Mouse (Mus musculus): ENCODE data around the gene 1700012B07Rik. TPM values are rescaled to one million over a fixed set of nuclear protein-coding genes. Genes with fewer than 3 reads are reported as not detected.

Gene 1700012B07Rik
- polyA plus RNA-seq, 1 experiment from 2014 or later: not detected

- no peak overlapping the region for H3K4me3 ChIP-seq (ENCODE audit: low read depth, low read length)
- H3K4me1 ChIP-seq (replicated peaks; ENCODE audit: control insufficient read depth, insufficient read depth): no peaks in the 10 kb centered on the region
- no peak overlapping the region for H3K4me2 ChIP-seq (replicated peaks; ENCODE audit: low read depth)
- DNase-seq (ENCODE audit: low spot score) (peak; percentile 36), ATAC-seq (ENCODE audit: low FRiP score, low TSS enrichment) (no peak)
- H3K27me3 ChIP-seq (ENCODE audit: control insufficient read depth, insufficient read depth, low read length): no peaks in the 10 kb centered on the region
- no peaks in the 10 kb centered on the region for H3K36me3 ChIP-seq (ENCODE audit: control insufficient read depth, insufficient read depth, low read length)
- no peak overlapping the region for H3K9ac ChIP-seq (ENCODE audit: low read length)
- TF ChIP-seq EP300 (optimal IDR thresholded peaks at IDR 0.05) (no peak), CTCF (IDR thresholded peaks at IDR 0.05; ENCODE audit: low read depth) (no peak)
- no peak overlapping the region for H3K27ac ChIP-seq (replicated peaks)
- 36% methylated on average over 7 of the region's 7 CpGs for WGBS
- H3K9me3 ChIP-seq (ENCODE audit: control insufficient read depth, low read length): no peaks in the 10 kb centered on the region
Measured at GRCm38 (mm10) chr11:109846343-109846742, 18.5 kb upstream of the 1700012B07Rik start.

GRCm38 (mm10) chr11:109845601-109846000 lies 17.8 kb upstream of the 1700012B07Rik start:
- Histone ChIP-seq H3K9ac (ENCODE audit: low read length) (no peak overlapping the region), H3K4me3 (ENCODE audit: low read depth, low read length) (no peak overlapping the region), H3K4me2 (replicated peaks; ENCODE audit: low read depth) (no peak overlapping the region), H3K9me3 (ENCODE audit: control insufficient read depth, low read length) (no peaks in the 10 kb centered on the region), H3K4me1 (replicated peaks; ENCODE audit: control insufficient read depth, insufficient read depth) (no peaks in the 10 kb centered on the region), H3K36me3 (ENCODE audit: control insufficient read depth, insufficient read depth, low read length) (no peaks in the 10 kb centered on the region), H3K27ac (replicated peaks) (no peak overlapping the region), H3K27me3 (ENCODE audit: control insufficient read depth, insufficient read depth, low read length) (no peaks in the 10 kb centered on the region)
- TF ChIP-seq EP300 (optimal IDR thresholded peaks at IDR 0.05): no peak
- TF ChIP-seq CTCF (IDR thresholded peaks at IDR 0.05; ENCODE audit: low read depth): no peak
- ATAC-seq (ENCODE audit: low FRiP score, low TSS enrichment): no peak
- 56% methylated on average over 4 of the region's 4 CpGs for WGBS
- no peak for DNase-seq (ENCODE audit: low spot score)

DNA sequence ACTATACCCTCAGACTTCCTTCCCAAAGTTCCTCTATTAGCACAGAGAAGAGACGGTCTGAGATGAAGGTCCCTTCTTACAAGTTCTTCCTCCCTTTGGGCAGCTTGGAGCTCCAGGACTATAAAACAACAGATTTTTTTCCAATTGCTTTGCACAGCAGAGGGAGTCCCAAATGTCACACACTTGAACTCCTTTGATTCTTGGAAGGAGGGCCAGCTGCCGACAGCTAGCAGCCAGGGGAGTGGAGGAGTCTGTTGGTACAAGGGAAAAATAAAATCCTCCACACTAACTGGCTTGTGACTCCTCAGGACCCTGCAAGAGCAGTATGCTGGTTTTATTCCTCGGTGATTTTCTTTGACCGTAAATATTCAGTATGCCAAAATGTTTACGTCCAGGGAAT lies 16.6 kb upstream of the 1700012B07Rik start:
- no peak overlapping the region for H3K4me3 ChIP-seq (ENCODE audit: low read depth, low read length)
- WGBS: 65% methylated on average over 5 of the region's 5 CpGs
- DNase-seq (ENCODE audit: low spot score) (no peak), ATAC-seq (ENCODE audit: low FRiP score, low TSS enrichment) (no peak)
- no peak overlapping the region for H3K27ac ChIP-seq (replicated peaks)
- TF ChIP-seq EP300 (optimal IDR thresholded peaks at IDR 0.05): no peak
- TF ChIP-seq CTCF (IDR thresholded peaks at IDR 0.05; ENCODE audit: low read depth): no peak
- H3K4me1 ChIP-seq (replicated peaks; ENCODE audit: control insufficient read depth, insufficient read depth): no peaks in the 10 kb centered on the region
- H3K4me2 ChIP-seq (replicated peaks; ENCODE audit: low read depth): no peak overlapping the region
- H3K36me3 ChIP-seq (ENCODE audit: control insufficient read depth, insufficient read depth, low read length): no peaks in the 10 kb centered on the region
- no peak overlapping the region for H3K9ac ChIP-seq (ENCODE audit: low read length)
- no peaks in the 10 kb centered on the region for H3K27me3 ChIP-seq (ENCODE audit: control insufficient read depth, insufficient read depth, low read length)
- no peaks in the 10 kb centered on the region for H3K9me3 ChIP-seq (ENCODE audit: control insufficient read depth, low read length)

GRCm38 (mm10) chr11:109830368-109830767 lies 2.5 kb upstream of the 1700012B07Rik start:
- H3K36me3 ChIP-seq (ENCODE audit: control insufficient read depth, insufficient read depth, low read length): no peaks in the 10 kb centered on the region
- no peak overlapping the region for H3K27ac ChIP-seq (replicated peaks)
- DNase-seq (ENCODE audit: low spot score): no peak
- H3K9ac ChIP-seq (ENCODE audit: low read length): no peak overlapping the region
- no peak overlapping the region for H3K4me3 ChIP-seq (ENCODE audit: low read depth, low read length)
- TF ChIP-seq CTCF (IDR thresholded peaks at IDR 0.05; ENCODE audit: low read depth): no peak
- H3K4me1 ChIP-seq (replicated peaks; ENCODE audit: control insufficient read depth, insufficient read depth): no peaks in the 10 kb centered on the region
- no peak overlapping the region for H3K4me2 ChIP-seq (replicated peaks; ENCODE audit: low read depth)
- WGBS: 49% methylated on average over 5 of the region's 5 CpGs
- no peaks in the 10 kb centered on the region for H3K27me3 ChIP-seq (ENCODE audit: control insufficient read depth, insufficient read depth, low read length)
- no peak for ATAC-seq (ENCODE audit: low FRiP score, low TSS enrichment)
- no peaks in the 10 kb centered on the region for H3K9me3 ChIP-seq (ENCODE audit: control insufficient read depth, low read length)

DNA sequence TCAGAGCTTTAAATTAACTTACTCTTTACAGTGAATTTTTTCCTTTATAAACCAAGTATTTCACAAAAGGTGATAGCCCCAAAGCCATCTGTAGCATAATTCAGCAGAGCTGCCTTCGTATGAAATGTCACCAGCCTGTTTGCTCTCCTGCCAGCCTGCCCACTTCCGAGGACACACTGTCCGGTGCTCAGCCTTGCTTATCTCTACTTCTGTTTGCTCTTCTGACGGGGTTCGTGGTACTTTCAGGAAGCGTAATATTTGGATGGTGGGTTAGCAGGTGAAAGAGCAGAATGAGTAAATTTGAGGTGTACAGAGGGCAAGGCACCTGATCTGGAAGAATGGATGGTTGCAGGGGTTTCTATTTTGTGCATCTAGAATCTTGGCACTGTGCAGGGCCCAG lies 5.6 kb downstream of the 1700012B07Rik start:
- ATAC-seq (ENCODE audit: low FRiP score, low TSS enrichment) (peak; percentile 74; the same call in 1 of the 2 replicates), DNase-seq (ENCODE audit: low spot score) (peak; percentile 26)
- H3K4me2 ChIP-seq (replicated peaks; ENCODE audit: low read depth): no peak overlapping the region
- H3K36me3 ChIP-seq (ENCODE audit: control insufficient read depth, insufficient read depth, low read length): no peaks in the 10 kb centered on the region
- H3K9ac ChIP-seq (ENCODE audit: low read length): no peak overlapping the region
- H3K27ac ChIP-seq (replicated peaks): no peak overlapping the region
- no peaks in the 10 kb centered on the region for H3K27me3 ChIP-seq (ENCODE audit: control insufficient read depth, insufficient read depth, low read length)
- H3K9me3 ChIP-seq (ENCODE audit: control insufficient read depth, low read length): no peaks in the 10 kb centered on the region
- H3K4me3 ChIP-seq (ENCODE audit: low read depth, low read length): no peak overlapping the region
- WGBS: 34% methylated on average over 6 of the region's 6 CpGs
- TF ChIP-seq EP300 (optimal IDR thresholded peaks at IDR 0.05) (no peak), CTCF (IDR thresholded peaks at IDR 0.05; ENCODE audit: low read depth) (no peak)
- H3K4me1 ChIP-seq (replicated peaks; ENCODE audit: control insufficient read depth, insufficient read depth): no peaks in the 10 kb centered on the region

DNA sequence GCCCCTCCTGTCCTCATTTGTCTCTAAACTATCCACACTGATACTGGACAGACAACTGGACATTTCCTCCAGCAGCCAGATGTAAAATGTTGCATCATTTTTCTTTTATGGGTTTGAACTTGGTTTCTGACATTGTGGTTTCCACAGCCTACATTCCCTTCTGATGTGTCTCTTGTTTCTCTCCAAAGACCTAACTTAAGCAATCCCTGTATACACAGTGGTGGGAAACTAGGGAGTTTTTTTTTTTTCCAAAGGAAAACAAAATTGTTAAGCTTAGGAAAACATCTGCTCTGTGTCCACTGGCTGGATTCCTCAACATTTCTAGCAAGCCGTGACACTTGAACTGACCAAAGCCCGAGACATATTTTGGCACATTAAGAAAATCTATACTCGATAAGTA lies 10.4 kb downstream of the 1700012B07Rik start:
- Histone ChIP-seq H3K4me1 (replicated peaks; ENCODE audit: control insufficient read depth, insufficient read depth) (no peaks in the 10 kb centered on the region), H3K4me3 (ENCODE audit: low read depth, low read length) (no peak overlapping the region), H3K4me2 (replicated peaks; ENCODE audit: low read depth) (no peak overlapping the region), H3K9me3 (ENCODE audit: control insufficient read depth, low read length) (no peaks in the 10 kb centered on the region), H3K27me3 (ENCODE audit: control insufficient read depth, insufficient read depth, low read length) (no peaks in the 10 kb centered on the region), H3K36me3 (ENCODE audit: control insufficient read depth, insufficient read depth, low read length) (no peaks in the 10 kb centered on the region), H3K9ac (ENCODE audit: low read length) (no peak overlapping the region), H3K27ac (replicated peaks) (no peak overlapping the region)
- no peak for TF ChIP-seq CTCF (IDR thresholded peaks at IDR 0.05; ENCODE audit: low read depth)
- no peak for TF ChIP-seq EP300 (optimal IDR thresholded peaks at IDR 0.05)
- WGBS: 47% methylated on average over 3 of the region's 3 CpGs
- ATAC-seq (ENCODE audit: low FRiP score, low TSS enrichment): peak; percentile 42; the same call in 1 of the 2 replicates
- DNase-seq (ENCODE audit: low spot score): no peak
